Mouse (Mus musculus) heart, postnatal 0 days (tissue): ENCODE results near the gene Bcar3.
"Not testable (repeated sequence)": the region's sequence is repeated elsewhere in the genome, so short reads cannot be mapped to it uniquely, and the experiment has no call there.

Experiments used
- CTCF ChIP-seq: IDR thresholded peaks from 2 replicates; pipeline ENCODE4 v1.5.1; 2016; ENCODE audit warnings: antibody characterized with exemption, control low read depth, low read depth
- EP300 ChIP-seq: IDR thresholded peaks from 2 replicates; pipeline ENCODE4 v1.6.1; 2016; ENCODE audit warnings: antibody characterized with exemption, low read depth

DNA sequence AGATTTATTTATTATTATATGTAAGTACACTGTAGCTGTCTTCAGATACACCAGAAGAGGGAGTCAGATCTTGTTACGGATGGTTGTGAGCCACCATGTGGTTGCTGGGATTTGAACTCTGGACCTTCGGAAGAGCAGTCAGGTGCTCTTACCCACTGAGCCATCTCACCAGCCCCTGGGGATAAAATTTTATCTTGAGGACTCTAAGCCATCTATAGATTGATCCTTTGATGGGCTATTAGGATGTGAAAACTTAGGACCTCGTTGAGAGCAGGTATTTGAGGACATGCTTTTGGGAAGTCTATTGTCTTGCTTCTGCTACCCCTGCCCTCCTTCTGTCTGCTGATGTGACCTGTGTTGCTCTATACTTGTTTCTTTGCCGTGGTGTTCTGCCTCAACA lies 4.6 kb upstream of the Bcar3 start:
- TF ChIP-seq CTCF, EP300: not testable (repeated sequence)
